Mouse (Mus musculus) heart, postnatal 0 days (tissue): ENCODE measurements at regions not wholly inside any gene's neighbourhood (a gene's known extent, or its start where the extent isn't known, plus 50 kb on each side); places are given as distances from the start of the nearest gene placed in this dataset.

Experiments
- CTCF ChIP-seq: IDR thresholded peaks from 2 replicates; pipeline ENCODE4 v1.5.1; 2016; ENCODE audit warnings: antibody characterized with exemption, control low read depth, low read depth
- EP300 ChIP-seq: IDR thresholded peaks from 2 replicates; pipeline ENCODE4 v1.6.1; 2016; ENCODE audit warnings: antibody characterized with exemption, low read depth

GRCm38 (mm10) chr15:62302233-62302632, 1379.4 kb upstream of the A1bg start:
- TF ChIP-seq EP300 (no peak), CTCF (no peak)
